Mouse (Mus musculus) cerebellum, adult 9-11 months (tissue): ENCODE results near the gene Gstp2.

Source experiments
- DNase-seq: peaks from one replicate; pipeline ENCODE4 v3.0.0; 2022

Gstp2 gene

GRCm38 (mm10) chr19:4003641-4004040 lies 42.2 kb downstream of the Gstp2 start:
- DNase-seq: peak; percentile 32

- DNase-seq: no peak
These were observed 42.7 kb downstream of the Gstp2 start, which contains the start of gene Doc2g for GRCm38 (mm10) chr19:4003112-4003511. Doc2g (plus strand) TSS chr19:4003313.

- DNase-seq: peak; percentile 40
These were observed 44.1 kb downstream of the Gstp2 start for GRCm38 (mm10) chr19:4001752-4002151.

GRCm38 (mm10) chr19:4000949-4001525 lies 44.8 kb downstream of the Gstp2 start:
- peak; percentile 47 for DNase-seq

GRCm38 (mm10) chr19:4000119-4000900 lies 45.5 kb downstream of the Gstp2 start, which contains the start of the genes Nudt8 and Gm49405:
Nudt8 (plus strand) TSS chr19:4000580.
Gm49405 (plus strand) TSS chr19:4000626.
- peak; percentile 99 for DNase-seq

GRCm38 (mm10) chr19:3999121-3999730 lies 46.6 kb downstream of the Gstp2 start:
- peak; percentile 59 for DNase-seq

- peak; percentile 54 for DNase-seq
These were observed 47.5 kb downstream of the Gstp2 start for GRCm38 (mm10) chr19:3998335-3998734.

- no peak for DNase-seq
These were observed 48.6 kb downstream of the Gstp2 start for GRCm38 (mm10) chr19:3997231-3997630.

- DNase-seq: no peak
These were observed 49.1 kb downstream of the Gstp2 start for GRCm38 (mm10) chr19:3996747-3997146.

GRCm38 (mm10) chr19:3996106-3996505 lies 49.7 kb downstream of the Gstp2 start:
- DNase-seq: no peak

- DNase-seq: no peak
These were observed 50.3 kb downstream of the Gstp2 start for GRCm38 (mm10) chr19:3995505-3995904.

- no peak for DNase-seq
These were observed 50.9 kb downstream of the Gstp2 start for GRCm38 (mm10) chr19:3994932-3995331.

- DNase-seq: no peak
These were observed 53.4 kb downstream of the Gstp2 start, which contains the start of gene Tbx10 for GRCm38 (mm10) chr19:3992416-3992815. Tbx10 (plus strand) TSS chr19:3992752.

- DNase-seq: no peak
These were observed 53.9 kb downstream of the Gstp2 start for GRCm38 (mm10) chr19:3991966-3992365.

- no peak for DNase-seq
These were observed 54.3 kb downstream of the Gstp2 start for GRCm38 (mm10) chr19:3991562-3991961.

- no peak for DNase-seq
These were observed 55.0 kb downstream of the Gstp2 start for GRCm38 (mm10) chr19:3990804-3991203.
